Mouse (Mus musculus): ENCODE results near the gene Paip2b.

DNA sequence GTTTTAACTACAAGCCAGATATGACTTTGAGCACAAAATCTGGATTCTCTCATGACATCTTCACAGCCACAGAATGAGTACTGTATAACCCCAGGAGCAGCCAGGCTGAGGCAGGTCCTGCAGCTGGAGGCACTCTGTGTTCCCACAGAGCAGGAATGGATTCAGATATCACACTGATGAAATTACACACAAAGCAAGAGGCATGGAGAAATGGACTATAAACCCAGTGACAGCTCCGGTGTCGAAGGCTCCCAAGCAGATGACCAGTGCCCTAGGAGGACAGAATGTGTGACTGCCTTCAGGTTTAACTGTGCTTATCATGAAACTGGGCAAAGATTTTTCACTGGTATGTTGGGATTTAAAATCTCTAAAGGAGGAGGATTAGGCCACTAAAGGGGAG lies 14.6 kb upstream of the Paip2b start:
- no peak for TF ChIP-seq CTCF (conservative IDR thresholded peaks at IDR 0.05 in 1 of 2, IDR thresholded peaks at IDR 0.05 in 1 of 2; ENCODE audit: low read depth in 2 of 2, low read length in 2 of 2)
- TF ChIP-seq MEF2A (IDR thresholded peaks at IDR 0.05; ENCODE audit: borderline replicate concordance, low read depth, low read length), result no peak
